Mouse (Mus musculus): ENCODE measurements around the gene Tuba1b. TPM values are rescaled to one million over a fixed set of nuclear protein-coding genes. Genes with fewer than 3 reads are reported as not detected.
A peak's percentile ranks its signal among the peaks of the same experiment; 100 is the strongest.

Gene Tuba1b
- polyA plus RNA-seq, 1 experiment from 2014 or later = 1,967 TPM

- Histone ChIP-seq H3K4me2 (ENCODE audit: low read depth) (peak overlapping the region; percentile 27), H3K4me1 (ENCODE audit: control insufficient read depth, insufficient read depth, low read length) (no peaks in the 10 kb centered on the region), H3K9ac (ENCODE audit: low read length) (peak overlapping the region; percentile 38), H3K27me3 (ENCODE audit: control insufficient read depth, insufficient read depth, low read length) (no peaks in the 10 kb centered on the region), H3K27ac (ENCODE audit: low read depth, low read length) (no peak overlapping the region; the same call in 1 of the 2 replicates), H3K36me3 (ENCODE audit: control insufficient read depth, insufficient read depth, low read length) (no peaks in the 10 kb centered on the region), H3K4me3 (ENCODE audit: low read depth, low read length) (0 out of 2 replicates have a peak overlapping the region, but pooled peaks have one; percentile 9), H3K9me3 (ENCODE audit: control insufficient read depth, low read length) (no peaks in the 10 kb centered on the region)
- ATAC-seq (ENCODE audit: insufficient read depth, low FRiP score, low TSS enrichment) = 0 out of 2 replicates have a peak, but pooled peaks have one; percentile 10
- 63% methylated on average over 3 of the region's 3 CpGs for WGBS
- peak; percentile 48 for DNase-seq (ENCODE audit: low spot score)
These were observed 15.2 kb upstream of the Tuba1b start for GRCm38 (mm10) chr15:98949607-98949892.

GRCm38 (mm10) chr15:98948857-98949606 is 14.7 kb upstream of the Tuba1b start:
- no peaks in the 10 kb centered on the region for H3K4me1 ChIP-seq (ENCODE audit: control insufficient read depth, insufficient read depth, low read length)
- H3K4me2 ChIP-seq (ENCODE audit: low read depth) = peak overlapping the region; percentile 27
- 74% methylated on average over 6 of the region's 6 CpGs for WGBS
- peak overlapping the region; percentile 38; the same call in 1 of the 2 replicates for H3K9ac ChIP-seq (ENCODE audit: low read length)
- ATAC-seq (ENCODE audit: insufficient read depth, low FRiP score, low TSS enrichment) (peak; percentile 13; the same call in 1 of the 2 replicates), DNase-seq (ENCODE audit: low spot score) (peak; percentile 38)
- no peaks in the 10 kb centered on the region for H3K27me3 ChIP-seq (ENCODE audit: control insufficient read depth, insufficient read depth, low read length)
- H3K9me3 ChIP-seq (ENCODE audit: control insufficient read depth, low read length) = no peaks in the 10 kb centered on the region
- H3K36me3 ChIP-seq (ENCODE audit: control insufficient read depth, insufficient read depth, low read length) = no peaks in the 10 kb centered on the region
- no peak overlapping the region; the same call in 1 of the 2 replicates for H3K27ac ChIP-seq (ENCODE audit: low read depth, low read length)
- 0 out of 2 replicates have a peak overlapping the region, but pooled peaks have one; percentile 9 for H3K4me3 ChIP-seq (ENCODE audit: low read depth, low read length)

GRCm38 (mm10) chr15:98948382-98948781 is 14.0 kb upstream of the Tuba1b start:
- Histone ChIP-seq H3K4me1 (ENCODE audit: control insufficient read depth, insufficient read depth, low read length) (no peaks in the 10 kb centered on the region), H3K27ac (ENCODE audit: low read depth, low read length) (no peak overlapping the region), H3K4me2 (ENCODE audit: low read depth) (no peak overlapping the region), H3K9ac (ENCODE audit: low read length) (no peak overlapping the region), H3K36me3 (ENCODE audit: control insufficient read depth, insufficient read depth, low read length) (no peaks in the 10 kb centered on the region), H3K4me3 (ENCODE audit: low read depth, low read length) (no peak overlapping the region), H3K27me3 (ENCODE audit: control insufficient read depth, insufficient read depth, low read length) (no peaks in the 10 kb centered on the region), H3K9me3 (ENCODE audit: control insufficient read depth, low read length) (no peaks in the 10 kb centered on the region)
- DNase-seq (ENCODE audit: low spot score) (no peak), ATAC-seq (ENCODE audit: insufficient read depth, low FRiP score, low TSS enrichment) (no peak)

GRCm38 (mm10) chr15:98947884-98948283 is 13.5 kb upstream of the Tuba1b start:
- Histone ChIP-seq H3K9me3 (ENCODE audit: control insufficient read depth, low read length) (no peaks in the 10 kb centered on the region), H3K36me3 (ENCODE audit: control insufficient read depth, insufficient read depth, low read length) (no peaks in the 10 kb centered on the region), H3K4me2 (ENCODE audit: low read depth) (no peak overlapping the region), H3K4me1 (ENCODE audit: control insufficient read depth, insufficient read depth, low read length) (no peaks in the 10 kb centered on the region), H3K4me3 (ENCODE audit: low read depth, low read length) (no peak overlapping the region), H3K27me3 (ENCODE audit: control insufficient read depth, insufficient read depth, low read length) (no peaks in the 10 kb centered on the region), H3K27ac (ENCODE audit: low read depth, low read length) (peak overlapping the region; percentile 29; the same call in 1 of the 2 replicates), H3K9ac (ENCODE audit: low read length) (no peak overlapping the region)
- ATAC-seq (ENCODE audit: insufficient read depth, low FRiP score, low TSS enrichment) (no peak), DNase-seq (ENCODE audit: low spot score) (no peak)
- 51% methylated on average over 3 of the region's 3 CpGs for WGBS

GRCm38 (mm10) chr15:98943133-98943532 is 8.8 kb upstream of the Tuba1b start:
- no peaks in the 10 kb centered on the region for H3K9me3 ChIP-seq (ENCODE audit: control insufficient read depth, low read length)
- H3K27me3 ChIP-seq (ENCODE audit: control insufficient read depth, insufficient read depth, low read length) = no peaks in the 10 kb centered on the region
- no peak overlapping the region for H3K27ac ChIP-seq (ENCODE audit: low read depth, low read length)
- DNase-seq (ENCODE audit: low spot score) (no peak), ATAC-seq (ENCODE audit: insufficient read depth, low FRiP score, low TSS enrichment) (no peak)
- H3K36me3 ChIP-seq (ENCODE audit: control insufficient read depth, insufficient read depth, low read length) = no peaks in the 10 kb centered on the region
- WGBS = 76% methylated on average over 4 of the region's 4 CpGs
- H3K4me2 ChIP-seq (ENCODE audit: low read depth) = no peak overlapping the region
- no peak overlapping the region for H3K4me3 ChIP-seq (ENCODE audit: low read depth, low read length)
- no peak overlapping the region for H3K9ac ChIP-seq (ENCODE audit: low read length)
- no peaks in the 10 kb centered on the region for H3K4me1 ChIP-seq (ENCODE audit: control insufficient read depth, insufficient read depth, low read length)

- 84% methylated on average over 4 of the region's 4 CpGs for WGBS
- ATAC-seq (ENCODE audit: insufficient read depth, low FRiP score, low TSS enrichment) (no peak), DNase-seq (ENCODE audit: low spot score) (no peak)
- Histone ChIP-seq H3K4me1 (ENCODE audit: control insufficient read depth, insufficient read depth, low read length) (no peaks in the 10 kb centered on the region), H3K9ac (ENCODE audit: low read length) (no peak overlapping the region), H3K27me3 (ENCODE audit: control insufficient read depth, insufficient read depth, low read length) (no peaks in the 10 kb centered on the region), H3K27ac (ENCODE audit: low read depth, low read length) (no peak overlapping the region), H3K36me3 (ENCODE audit: control insufficient read depth, insufficient read depth, low read length) (no peaks in the 10 kb centered on the region), H3K9me3 (ENCODE audit: control insufficient read depth, low read length) (no peaks in the 10 kb centered on the region), H3K4me2 (ENCODE audit: low read depth) (no peak overlapping the region), H3K4me3 (ENCODE audit: low read depth, low read length) (no peak overlapping the region)
These were observed 7.7 kb upstream of the Tuba1b start for GRCm38 (mm10) chr15:98942081-98942480.

GRCm38 (mm10) chr15:98941539-98941938 is 7.2 kb upstream of the Tuba1b start:
- WGBS = 79% methylated on average over 2 of the region's 2 CpGs
- ATAC-seq (ENCODE audit: insufficient read depth, low FRiP score, low TSS enrichment) = no peak
- no peak overlapping the region for H3K9ac ChIP-seq (ENCODE audit: low read length)

GRCm38 (mm10) chr15:98940816-98941215 is 6.5 kb upstream of the Tuba1b start:
- H3K4me2 ChIP-seq (ENCODE audit: low read depth) = no peak overlapping the region
- 76% methylated on average over 10 of the region's 10 CpGs for WGBS
- H3K36me3 ChIP-seq (ENCODE audit: control insufficient read depth, insufficient read depth, low read length) = no peaks in the 10 kb centered on the region
- ATAC-seq (ENCODE audit: insufficient read depth, low FRiP score, low TSS enrichment) (no peak), DNase-seq (ENCODE audit: low spot score) (no peak)
- no peaks in the 10 kb centered on the region for H3K9me3 ChIP-seq (ENCODE audit: control insufficient read depth, low read length)
- no peaks in the 10 kb centered on the region for H3K4me1 ChIP-seq (ENCODE audit: control insufficient read depth, insufficient read depth, low read length)
- H3K27me3 ChIP-seq (ENCODE audit: control insufficient read depth, insufficient read depth, low read length) = no peaks in the 10 kb centered on the region
- H3K4me3 ChIP-seq (ENCODE audit: low read depth, low read length) = no peak overlapping the region
- no peak overlapping the region for H3K27ac ChIP-seq (ENCODE audit: low read depth, low read length)
- H3K9ac ChIP-seq (ENCODE audit: low read length) = no peak overlapping the region

More at GRCm38 (mm10) chr15:98941539-98941938, 7.2 kb upstream of the Tuba1b start:
- Histone ChIP-seq H3K9me3 (ENCODE audit: control insufficient read depth, low read length) (no peaks in the 10 kb centered on the region), H3K36me3 (ENCODE audit: control insufficient read depth, insufficient read depth, low read length) (no peaks in the 10 kb centered on the region), H3K27ac (ENCODE audit: low read depth, low read length) (no peak overlapping the region), H3K4me2 (ENCODE audit: low read depth) (no peak overlapping the region), H3K4me1 (ENCODE audit: control insufficient read depth, insufficient read depth, low read length) (no peaks in the 10 kb centered on the region), H3K27me3 (ENCODE audit: control insufficient read depth, insufficient read depth, low read length) (no peaks in the 10 kb centered on the region), H3K4me3 (ENCODE audit: low read depth, low read length) (no peak overlapping the region)
- DNase-seq (ENCODE audit: low spot score) = no peak

GRCm38 (mm10) chr15:98933833-98934216 is 540 bp downstream of the Tuba1b start:
- peak; percentile 82 for ATAC-seq (ENCODE audit: insufficient read depth, low FRiP score, low TSS enrichment)

More at GRCm38 (mm10) chr15:98933833-98934216, 540 bp downstream of the Tuba1b start:
- peak overlapping the region; percentile 96 for H3K27ac ChIP-seq (ENCODE audit: low read depth, low read length)
- H3K4me2 ChIP-seq (ENCODE audit: low read depth) = peak overlapping the region; percentile 94
- H3K27me3 ChIP-seq (ENCODE audit: control insufficient read depth, insufficient read depth, low read length) = no peaks in the 10 kb centered on the region
- under 1% methylated on average over 35 of the region's 35 CpGs for WGBS
- H3K36me3 ChIP-seq (ENCODE audit: control insufficient read depth, insufficient read depth, low read length) = no peaks in the 10 kb centered on the region
- H3K4me3 ChIP-seq (ENCODE audit: low read depth, low read length) = peak overlapping the region; percentile 74
- no peaks in the 10 kb centered on the region for H3K9me3 ChIP-seq (ENCODE audit: control insufficient read depth, low read length)
- H3K9ac ChIP-seq (ENCODE audit: low read length) = peak overlapping the region; percentile 93
- peaks cover 9% of the 10 kb centered on the region for H3K4me1 ChIP-seq (ENCODE audit: control insufficient read depth, insufficient read depth, low read length)
- peak; percentile 99 for DNase-seq (ENCODE audit: low spot score)

Measured in neural tube, embryonic 11.5 days (tissue).